Mouse (Mus musculus) gastrocnemius, adult 8-10 months (tissue): ENCODE measurements around the gene C730034F03Rik. TPM values are rescaled to one million over a fixed set of nuclear protein-coding genes. Genes with fewer than 3 reads are reported as not detected.

Experiments used
- DNase-seq, 2 experiments: peaks; one replicate each; pipeline ENCODE4 v3.0.0; 2022; ENCODE audit warnings: low spot score in 2 of 2
- total RNA-seq, 4 experiments: library from RNA; stranded (reverse); gene quantifications; 2 replicates each; pipeline ENCODE4 v1.2.4; 2022

Gene C730034F03Rik
- total RNA-seq, 4 experiments from 2014 or later, result 0.27 to 0.61 (median 0.31) TPM; not detected in 1

DNA sequence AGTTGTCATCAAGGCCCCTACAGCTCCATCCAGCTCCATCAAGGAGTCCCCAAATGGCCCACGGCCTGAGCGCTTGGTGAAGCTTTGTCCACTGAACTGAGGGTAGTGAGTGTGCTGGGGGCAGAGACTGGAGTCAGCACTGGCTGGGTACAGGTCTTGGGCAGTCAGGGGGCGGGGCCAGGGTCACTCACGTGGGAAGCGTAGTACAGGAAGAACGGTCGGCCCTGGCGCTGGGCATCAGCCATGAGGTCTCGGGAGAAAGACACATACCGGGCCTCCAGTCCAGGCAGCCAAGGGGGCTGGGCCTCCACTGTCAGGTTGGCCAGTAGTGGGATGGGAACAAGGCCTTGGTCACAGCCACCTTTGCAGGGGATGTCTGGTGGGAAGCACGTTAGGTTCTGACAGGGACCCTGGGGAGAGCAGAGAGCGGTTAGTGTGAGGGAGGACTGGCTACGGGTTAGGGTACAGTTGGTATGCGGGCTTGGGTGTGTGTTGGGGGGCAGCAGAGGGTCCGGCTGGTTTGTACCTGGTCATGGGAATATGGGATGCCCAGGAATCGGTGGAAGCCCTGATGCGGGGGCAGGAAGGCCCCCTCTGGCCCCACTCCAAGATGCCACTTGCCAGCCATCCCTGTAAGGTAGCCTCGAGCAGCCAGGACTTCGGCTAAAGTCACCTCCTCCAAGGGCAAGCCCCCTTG, 45.4 kb downstream of the C730034F03Rik start:
- DNase-seq, result no peak

DNA sequence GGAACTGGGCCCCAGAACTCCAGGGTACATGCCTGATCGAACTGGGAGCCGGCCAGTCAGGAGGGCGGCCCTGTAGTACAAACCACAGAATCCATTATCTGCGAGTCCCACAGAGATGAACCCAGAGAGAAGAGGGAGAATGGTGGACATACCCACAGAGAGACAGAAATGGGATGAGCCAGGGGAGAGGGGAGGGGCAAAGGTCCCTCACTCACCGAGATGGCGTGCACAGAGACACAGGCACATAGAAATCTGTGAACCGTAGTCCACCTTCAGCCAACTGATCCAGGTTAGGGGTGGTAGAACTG, 45.9 kb downstream of the C730034F03Rik start:
- DNase-seq, result no peak

DNA sequence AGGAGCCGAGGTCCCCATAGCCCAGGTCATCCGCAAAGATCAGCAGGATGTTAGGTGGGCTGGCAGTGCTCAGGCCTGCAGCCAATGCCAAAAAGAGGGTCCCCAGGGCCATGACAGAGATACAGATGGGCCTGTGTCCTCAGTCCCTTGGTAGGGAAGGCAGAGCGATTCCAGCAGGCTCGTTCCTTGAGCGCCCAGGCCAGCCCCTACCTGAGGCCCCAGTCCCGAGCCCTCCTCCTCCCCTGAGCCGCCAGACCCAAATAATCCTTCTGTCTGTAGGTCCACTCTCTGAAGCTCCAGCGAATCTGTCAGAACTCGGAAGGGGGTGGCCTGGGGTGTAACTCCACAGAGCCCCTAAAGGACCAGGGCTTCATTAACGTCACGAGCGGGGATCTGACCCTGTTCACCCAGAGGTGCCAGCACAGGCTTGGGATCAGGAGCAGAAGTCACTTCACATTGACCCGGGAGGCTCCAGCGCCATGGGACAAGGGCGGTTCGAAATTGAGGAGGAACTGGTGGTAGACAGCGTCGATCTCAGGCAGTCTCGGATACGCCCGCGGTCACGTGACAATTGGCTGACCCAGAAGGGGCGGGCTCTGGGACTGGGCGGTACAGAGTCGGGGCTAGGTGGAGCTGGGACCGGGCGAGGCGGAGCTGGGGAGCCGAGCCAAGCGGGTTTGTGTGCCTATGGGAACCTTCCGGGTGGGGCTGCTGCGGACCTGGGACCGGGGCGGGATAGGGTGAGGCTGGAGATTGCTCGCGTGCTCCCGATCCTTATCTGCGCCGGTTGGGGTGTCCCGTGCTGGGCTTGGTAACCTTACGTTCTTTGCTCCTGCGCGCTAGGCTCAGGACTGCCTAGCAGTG, 46.5 kb downstream of the C730034F03Rik start:
- peak; percentile 92 for DNase-seq

DNA sequence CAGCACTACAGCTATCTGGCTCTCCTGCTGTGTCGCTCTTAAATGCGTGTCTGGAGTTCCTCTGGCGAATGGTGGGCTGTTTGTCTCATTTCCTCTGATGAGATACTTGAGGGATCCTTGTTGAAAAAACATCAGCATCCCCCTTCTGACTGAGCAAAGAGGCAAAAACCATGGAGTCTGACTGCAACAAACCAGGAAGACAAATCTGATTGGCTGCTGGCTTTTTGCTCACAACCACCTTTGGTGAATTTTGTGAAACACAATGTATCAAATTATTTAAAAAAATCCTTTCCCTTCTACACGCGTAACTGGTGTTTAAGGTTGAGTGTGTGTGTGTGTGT, 47.1 kb downstream of the C730034F03Rik start:
- no peak for DNase-seq

DNA sequence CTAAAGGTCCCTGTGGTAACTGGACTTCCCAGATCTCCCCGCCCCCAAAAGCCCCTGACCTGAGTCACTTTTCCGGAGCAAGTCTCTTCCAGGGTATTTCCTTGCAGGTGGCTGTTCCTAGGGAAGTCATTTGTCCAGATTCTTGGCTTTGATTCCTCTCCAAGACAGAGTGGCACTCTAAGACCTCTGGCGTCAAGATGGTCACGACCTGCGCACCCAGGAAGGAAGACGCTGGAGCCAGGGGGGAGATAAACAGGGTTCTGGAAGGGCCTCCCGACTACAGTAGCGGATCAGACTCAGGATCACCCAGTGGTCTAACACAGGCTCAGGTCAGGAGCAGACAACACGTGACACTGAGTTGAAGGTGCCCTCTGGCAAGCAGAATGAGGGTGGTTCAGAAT, 47.7 kb downstream of the C730034F03Rik start, which contains the start of gene Arsa:
Arsa (minus strand) TSS at position 335 of the 401 bp plus-strand sequence.
- DNase-seq, result no peak

DNA sequence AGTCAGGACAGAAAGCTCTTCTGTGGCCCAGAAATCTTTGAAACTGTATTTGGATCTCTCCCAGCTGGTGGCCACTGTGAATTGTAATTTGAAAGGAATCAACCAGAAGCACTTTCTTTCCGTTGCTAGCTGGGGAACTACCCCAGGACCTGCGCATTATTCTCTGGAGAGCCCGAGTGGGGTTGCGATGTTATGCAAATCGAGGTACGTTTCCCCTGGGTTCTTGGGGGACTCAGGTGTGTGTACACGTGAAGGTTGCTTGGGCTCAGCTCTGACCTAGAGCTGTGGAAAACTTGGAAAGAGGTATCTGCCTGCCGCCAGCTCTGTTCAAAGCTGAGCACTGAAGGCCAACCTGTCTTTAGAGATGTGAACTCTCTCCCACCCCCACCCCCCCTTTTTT, 48.4 kb downstream of the C730034F03Rik start:
- DNase-seq, result no peak

DNA sequence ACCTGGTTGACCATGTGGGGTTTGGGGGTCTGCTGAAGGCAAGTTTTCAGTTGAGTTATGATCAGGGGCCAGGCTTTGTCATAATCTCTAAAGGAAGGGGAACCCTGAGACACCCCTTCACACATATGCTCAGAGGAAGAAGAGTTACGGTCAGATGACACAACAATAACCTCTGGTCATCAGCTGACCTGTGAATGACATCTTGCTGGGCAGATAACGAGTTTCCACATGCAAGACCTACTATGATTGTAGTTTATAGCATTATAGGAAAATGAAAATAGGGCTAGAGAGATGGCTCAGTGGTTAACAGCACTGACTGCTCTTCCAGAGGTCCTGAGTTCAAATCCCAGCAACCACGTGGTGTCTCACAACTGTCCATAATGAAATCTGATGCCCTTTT, 49.2 kb downstream of the C730034F03Rik start:
- no peak for DNase-seq

Other genes starting within 250 kb of the C730034F03Rik start
- 1 to 10 TPM; 4.5 to 6.3 (median 5.3) TPM for gene Plxnb2, start 248.8 kb upstream of the C730034F03Rik start, total RNA-seq
- 1 to 10 TPM; 8.3 to 9.4 (median 9.2) TPM for gene Dennd6b, start 233.1 kb upstream of the C730034F03Rik start, total RNA-seq
- 100 to 1,000 TPM in 3 of 4 experiments, 10 to 100 TPM in 1; 97.2 to 102 (median 101) TPM for gene Ppp6r2, start 218.0 kb upstream of the C730034F03Rik start, total RNA-seq
- gene Sbf1, start 114.3 kb upstream of the C730034F03Rik start, total RNA-seq, result 100 to 1,000 TPM in 1 of 4 experiments, 10 to 100 TPM in 3; 64.8 to 105 (median 72.5) TPM
- not detected for gene Adm2, start 106.9 kb upstream of the C730034F03Rik start, total RNA-seq
- not detected for gene Miox, start 95.2 kb upstream of the C730034F03Rik start, total RNA-seq
- 10 to 100 TPM; 10.8 to 16.9 (median 13.5) TPM for gene Lmf2, start 73.9 kb upstream of the C730034F03Rik start, total RNA-seq
- gene Ncaph2, start 73.9 kb upstream of the C730034F03Rik start, total RNA-seq, result 10 to 100 TPM; 43.4 to 46.6 (median 45.1) TPM
- 10 to 100 TPM; 13.1 to 15.5 (median 14.1) TPM for gene Sco2, start 55.7 kb upstream of the C730034F03Rik start, total RNA-seq
- gene Tymp, start 52.5 kb upstream of the C730034F03Rik start, total RNA-seq, result under 1 TPM; 0.34 to 0.51 (median 0.47) TPM
- gene Odf3b, start 50.3 kb upstream of the C730034F03Rik start, total RNA-seq, result 1 to 10 TPM in 1 of 4 experiments, under 1 TPM in 2, not detected in 1; 0.41 to 1.5 (median 0.72) TPM
- not detected for gene Klhdc7b, start 44.7 kb upstream of the C730034F03Rik start, total RNA-seq
- not detected for gene Syce3, start 19.1 kb upstream of the C730034F03Rik start, total RNA-seq
- 100 to 1,000 TPM; 220 to 274 (median 238) TPM for gene Cpt1b, start 3.7 kb upstream of the C730034F03Rik start, total RNA-seq
- 1 to 10 TPM in 2 of 4 experiments, under 1 TPM in 2; 0.81 to 2.2 (median 1.0) TPM for gene Gm44502, start 107 bp downstream of the C730034F03Rik start, total RNA-seq
- 10 to 100 TPM; 23.3 to 25.8 (median 25.1) TPM for gene Chkb, start 319 bp downstream of the C730034F03Rik start, total RNA-seq
- gene Mapk8ip2, start 24.3 kb downstream of the C730034F03Rik start, total RNA-seq, result under 1 TPM in 3 of 4 experiments, not detected in 1; 0.10 to 0.65 (median 0.56) TPM
- 1 to 10 TPM; 1.7 to 3.9 (median 2.8) TPM for gene Arsa, start 47.8 kb downstream of the C730034F03Rik start, total RNA-seq
- 10 to 100 TPM in 2 of 4 experiments, 1 to 10 TPM in 2; 5.9 to 11.7 (median 8.8) TPM for gene Shank3, start 70.0 kb downstream of the C730034F03Rik start, total RNA-seq
- gene Acr, start 138.7 kb downstream of the C730034F03Rik start, total RNA-seq, result under 1 TPM in 1 of 4 experiments, not detected in 3; 0.51 TPM
- gene Rabl2, start 162.3 kb downstream of the C730034F03Rik start, total RNA-seq, result 1 to 10 TPM; 2.2 to 3.0 (median 2.6) TPM